Mouse (Mus musculus): Measurements from ENCODE around the gene Ahcyl2.

GRCm38 (mm10) chr6:29815634-29816033 lies 47.8 kb downstream of the Ahcyl2 start:
- TF ChIP-seq CTCF (IDR thresholded peaks at IDR 0.05), result no peak
- TF ChIP-seq EP300 (IDR thresholded peaks at IDR 0.05), result no peak

All from lung, postnatal 0 days (tissue).